Mouse (Mus musculus) heart, adult 18-20 months (tissue): Measurements from ENCODE around the gene Zw10. TPM values are rescaled to one million over a fixed set of nuclear protein-coding genes. Genes with fewer than 3 reads are reported as not detected.

Experiments
- total RNA-seq, 2 experiments: library from RNA; stranded (reverse); gene quantifications; 2 replicates each; pipeline ENCODE4 v1.2.3; 2021

Zw10 gene
- total RNA-seq, 2 experiments from 2014 or later, result 10.2 to 11.6 TPM

Other genes with a start within 250 kb of the Zw10 start
- 100 to 1,000 TPM; 122 to 213 TPM for gene Zbtb16, start 219.4 kb upstream of the Zw10 start, total RNA-seq
- under 1 TPM in 1 of 2 experiments, not detected in 1; 0.17 TPM for gene Htr3a, start 144.5 kb upstream of the Zw10 start, total RNA-seq
- gene Htr3b, start 90.6 kb upstream of the Zw10 start, total RNA-seq, result not detected
- 100 to 1,000 TPM; 115 to 135 TPM for gene Usp28, start 70.2 kb upstream of the Zw10 start, total RNA-seq
- gene Tmprss5, start 25.6 kb downstream of the Zw10 start, total RNA-seq, result not detected
- gene Gm4894, start 194.9 kb downstream of the Zw10 start, total RNA-seq, result not detected